Comparison of ENCODE assay signal across 18 mouse cellular contexts in genomic region chr11:96306183-96306907, GRCm38 (mm10). TPM values are rescaled to one million over a fixed set of nuclear protein-coding genes. Genes with fewer than 3 reads are reported as not detected.
DNase-seq lines count a peak whose midpoint lies in the region; ATAC-seq lines count a peak whose summit lies in the region.
"Had no signal": no experiment of that assay in that cellular context is flagged by ENCODE, and none has a peak within 500 bp of the region (broad histone marks: within the 10 kb centered on the region; RNA-seq: fewer than 3 reads in every experiment).

No protein-coding gene starts in this region.

- H3K9me3 ChIP-seq in heart, embryonic 13.5 days, result no peaks in the 10 kb centered on the region
- H3K9me3 ChIP-seq in hindbrain, embryonic 13.5 days, result no peaks in the 10 kb centered on the region
- no peaks in the 10 kb centered on the region for H3K9me3 ChIP-seq in kidney, embryonic 14.5 days (ENCODE audit: control insufficient read depth, low read length)
- H3K9me3 ChIP-seq in neural tube, embryonic 13.5 days, result no peaks in the 10 kb centered on the region
- H3K9me3 ChIP-seq: limb, embryonic 12.5 days had no signal

- H3K4me2 ChIP-seq in heart, embryonic 13.5 days, result peak overlapping the region; percentile 3
- H3K4me2 ChIP-seq in hindbrain, embryonic 13.5 days, result peak overlapping the region; percentile 83
- peak overlapping the region; percentile 95 for H3K4me2 ChIP-seq in kidney, embryonic 14.5 days (replicated peaks; ENCODE audit: low read depth, low read length)
- H3K4me2 ChIP-seq in neural tube, embryonic 13.5 days, result peak overlapping the region; percentile 96

- peak overlapping the region; percentile 15 for H3K4me3 ChIP-seq in heart, embryonic 13.5 days
- peak overlapping the region; percentile 57 for H3K4me3 ChIP-seq in hindbrain, embryonic 13.5 days
- H3K4me3 ChIP-seq in kidney, embryonic 14.5 days (ENCODE audit: low read length), result peak overlapping the region; percentile 53
- H3K4me3 ChIP-seq in neural tube, embryonic 13.5 days, result peak overlapping the region; percentile 99
- H3K4me3 ChIP-seq: limb, embryonic 12.5 days; myocyte had no signal

- no peaks in the 10 kb centered on the region for H3K36me3 ChIP-seq in heart, embryonic 13.5 days
- no peaks in the 10 kb centered on the region for H3K36me3 ChIP-seq in hindbrain, embryonic 13.5 days
- peaks cover 31% of the 10 kb centered on the region for H3K36me3 ChIP-seq in kidney, embryonic 14.5 days (ENCODE audit: control insufficient read depth, insufficient read depth, low read length)
- peaks cover 42% of the 10 kb centered on the region for H3K36me3 ChIP-seq in neural tube, embryonic 13.5 days
- H3K36me3 ChIP-seq: G1E; limb, embryonic 12.5 days had no signal

- H3K27me3 ChIP-seq in heart, embryonic 13.5 days (replicated peaks), result peaks cover 100% of the 10 kb centered on the region
- H3K27me3 ChIP-seq in hindbrain, embryonic 13.5 days, result peaks cover 99% of the 10 kb centered on the region
- H3K27me3 ChIP-seq in kidney, embryonic 14.5 days (ENCODE audit: control insufficient read depth, insufficient read depth, low read length), result no peaks in the 10 kb centered on the region
- H3K27me3 ChIP-seq in neural tube, embryonic 13.5 days, result no peaks in the 10 kb centered on the region

- ATAC-seq in heart, embryonic 13.5 days (ENCODE audit: extremely low read depth, insufficient number of reproducible peaks, low FRiP score, low TSS enrichment), result no peak
- no peak for ATAC-seq in hindbrain, embryonic 13.5 days (ENCODE audit: low FRiP score)
- peak; percentile 29; the same call in 1 of the 2 replicates for ATAC-seq in kidney, embryonic 14.5 days (ENCODE audit: low FRiP score, low TSS enrichment)
- ATAC-seq in neural tube, embryonic 13.5 days (ENCODE audit: low read depth), result no peak

- H3K27ac ChIP-seq in heart, embryonic 13.5 days (replicated peaks), result no peak overlapping the region
- peak overlapping the region; percentile 100 for H3K27ac ChIP-seq in hindbrain, embryonic 13.5 days
- H3K27ac ChIP-seq in kidney, embryonic 14.5 days (ENCODE audit: low read depth, low read length), result peak overlapping the region; percentile 100
- H3K27ac ChIP-seq in neural tube, embryonic 13.5 days (replicated peaks), result peak overlapping the region; percentile 100
- H3K27ac ChIP-seq: limb, embryonic 12.5 days had no signal

- no peak overlapping the region for H3K9ac ChIP-seq in heart, embryonic 13.5 days
- H3K9ac ChIP-seq in hindbrain, embryonic 13.5 days, result peak overlapping the region; percentile 99
- peak overlapping the region; percentile 99 for H3K9ac ChIP-seq in kidney, embryonic 14.5 days (ENCODE audit: low read depth, low read length)
- H3K9ac ChIP-seq in neural tube, embryonic 13.5 days, result peak overlapping the region; percentile 100
- H3K9ac ChIP-seq: limb, embryonic 12.5 days had no signal

- H3K4me1 ChIP-seq in heart, embryonic 13.5 days, result 0 out of 2 replicates have a peak, but pooled peaks cover 4% of the 10 kb centered on the region
- H3K4me1 ChIP-seq in hindbrain, embryonic 13.5 days (replicated peaks), result peaks cover 18% of the 10 kb centered on the region
- H3K4me1 ChIP-seq in kidney, embryonic 14.5 days (ENCODE audit: control insufficient read depth, insufficient read depth, low read length), result peaks cover 46% of the 10 kb centered on the region
- peaks cover 96% of the 10 kb centered on the region for H3K4me1 ChIP-seq in neural tube, embryonic 13.5 days (replicated peaks)

- WGBS in heart, embryonic 13.5 days, result 24% methylated on average over 7 of the region's 7 CpGs
- WGBS in hindbrain, embryonic 13.5 days, result 7% methylated on average over 7 of the region's 7 CpGs
- 7% methylated on average over 7 of the region's 7 CpGs for WGBS in kidney, embryonic 14.5 days
- 4% methylated on average over 7 of the region's 7 CpGs for WGBS in neural tube, embryonic 13.5 days

- no peak for DNase-seq in heart, postnatal 4 days
- DNase-seq in cerebellum, adult 8-10 months, result no peak
- no peak for DNase-seq in thymus, adult 18-20 months
- no peak for DNase-seq in gastrocnemius, adult 8-10 months (ENCODE audit: low spot score in 2 of 2)
- DNase-seq: cerebellum, postnatal 14 days; heart, adult 18-20 months; lung, postnatal 4 days; thymus, postnatal 36 days had no signal

RNA-seq across cellular contexts. Expression of gene Hoxb5, which starts 3.2 kb away (rescaled TPM):
- polyA plus RNA-seq in heart, embryonic 13.5 days (2015; fragmentation: Nextera tagmentation; extraction: Ambion mirVana), result 3.8 and 5.5 TPM in 2 replicates
- under 1 TPM in 1 of 2 experiments, not detected in 1; 0.32 TPM for total RNA-seq in heart, postnatal 4 days (2021)
- polyA plus RNA-seq in hindbrain, embryonic 13.5 days (2015; fragmentation: Nextera tagmentation; extraction: Ambion mirVana), result 196 and 216 TPM in 2 replicates
- 22.1 and 24.3 TPM in 2 replicates for polyA plus RNA-seq in kidney, embryonic 14.5 days (2014; fragmentation: Nextera tagmentation; extraction: Ambion mirVana)
- polyA plus RNA-seq in neural tube, embryonic 13.5 days (2015; fragmentation: Nextera tagmentation; extraction: Ambion mirVana), result 67.1 and 88.3 TPM in 2 replicates
- under 1 TPM; 0.29 to 0.49 (median 0.37) TPM for total RNA-seq in gastrocnemius, adult 8-10 months (2022)
- total RNA-seq: layer of hippocampus, adult 8-10 months had no signal
- polyA plus RNA-seq: frontal cortex, adult 2 months; myocyte had no signal

RNA-seq across cellular contexts. Expression of gene Hoxb4, which starts 11.7 kb away (rescaled TPM):
- 0.43 and 0.59 TPM in 2 replicates for polyA plus RNA-seq in heart, embryonic 13.5 days (2015; fragmentation: Nextera tagmentation; extraction: Ambion mirVana)
- 1 to 10 TPM in 1 of 2 experiments, under 1 TPM in 1; 0.74 to 1.0 TPM for total RNA-seq in heart, postnatal 4 days (2021)
- 9.5 and 11.3 TPM in 2 replicates for polyA plus RNA-seq in hindbrain, embryonic 13.5 days (2015; fragmentation: Nextera tagmentation; extraction: Ambion mirVana)
- 4.2 and 8.6 TPM in 2 replicates for polyA plus RNA-seq in kidney, embryonic 14.5 days (2014; fragmentation: Nextera tagmentation; extraction: Ambion mirVana)
- polyA plus RNA-seq in neural tube, embryonic 13.5 days (2015; fragmentation: Nextera tagmentation; extraction: Ambion mirVana), result 7.5 and 8.7 TPM in 2 replicates
- total RNA-seq in gastrocnemius, adult 8-10 months (2022), result under 1 TPM; 0.15 to 0.46 (median 0.21) TPM
- total RNA-seq: G1E had no signal
- polyA plus RNA-seq: frontal cortex, adult 2 months; myocyte had no signal

RNA-seq across cellular contexts. Expression of gene Hoxb6, which starts 14.1 kb away (rescaled TPM):
- 1.4 and 2.0 TPM in 2 replicates for polyA plus RNA-seq in heart, embryonic 13.5 days (2015; fragmentation: Nextera tagmentation; extraction: Ambion mirVana)
- total RNA-seq in heart, postnatal 4 days (2021), result not detected
- polyA plus RNA-seq in hindbrain, embryonic 13.5 days (2015; fragmentation: Nextera tagmentation; extraction: Ambion mirVana), result 81.9 and 132 TPM in 2 replicates
- 44.1 and 53.1 TPM in 2 replicates for polyA plus RNA-seq in kidney, embryonic 14.5 days (2014; fragmentation: Nextera tagmentation; extraction: Ambion mirVana)
- 171 and 174 TPM in 2 replicates for polyA plus RNA-seq in neural tube, embryonic 13.5 days (2015; fragmentation: Nextera tagmentation; extraction: Ambion mirVana)
- under 1 TPM in 3 of 4 experiments, not detected in 1; 0.29 to 0.77 (median 0.31) TPM for total RNA-seq in gastrocnemius, adult 8-10 months (2022)
- total RNA-seq: G1E; heart, adult 18-20 months; heart, postnatal 25 days; layer of hippocampus, adult 8-10 months had no signal
- polyA plus RNA-seq: frontal cortex, adult 2 months; myocyte had no signal

RNA-seq across cellular contexts. Expression of gene Hoxb3, which starts 16.8 kb away (rescaled TPM):
- polyA plus RNA-seq in heart, embryonic 13.5 days (2015; fragmentation: Nextera tagmentation; extraction: Ambion mirVana), result 0.31 and 1.1 TPM in 2 replicates
- total RNA-seq in heart, postnatal 4 days (2021), result 1 to 10 TPM; 1.4 to 1.5 TPM
- polyA plus RNA-seq in hindbrain, embryonic 13.5 days (2015; fragmentation: Nextera tagmentation; extraction: Ambion mirVana), result 11.9 and 14.5 TPM in 2 replicates
- polyA plus RNA-seq in kidney, embryonic 14.5 days (2014; fragmentation: Nextera tagmentation; extraction: Ambion mirVana), result 8.2 and 8.6 TPM in 2 replicates
- polyA plus RNA-seq in neural tube, embryonic 13.5 days (2015; fragmentation: Nextera tagmentation; extraction: Ambion mirVana), result 12.8 and 14.7 TPM in 2 replicates
- total RNA-seq in gastrocnemius, adult 8-10 months (2022), result under 1 TPM; 0.24 to 0.40 (median 0.30) TPM
- total RNA-seq: layer of hippocampus, adult 8-10 months had no signal
- polyA plus RNA-seq: frontal cortex, adult 2 months; myocyte had no signal

RNA-seq across cellular contexts. Expression of gene Hoxb7, which starts 19.9 kb away (rescaled TPM):
- 0.11 and 0.25 TPM in 2 replicates for polyA plus RNA-seq in heart, embryonic 13.5 days (2015; fragmentation: Nextera tagmentation; extraction: Ambion mirVana)
- total RNA-seq in heart, postnatal 4 days (2021), result under 1 TPM in 1 of 2 experiments, not detected in 1; 0.24 TPM
- 21.5 and 33.2 TPM in 2 replicates for polyA plus RNA-seq in hindbrain, embryonic 13.5 days (2015; fragmentation: Nextera tagmentation; extraction: Ambion mirVana)
- 58.6 and 61.9 TPM in 2 replicates for polyA plus RNA-seq in kidney, embryonic 14.5 days (2014; fragmentation: Nextera tagmentation; extraction: Ambion mirVana)
- polyA plus RNA-seq in neural tube, embryonic 13.5 days (2015; fragmentation: Nextera tagmentation; extraction: Ambion mirVana), result 124 and 125 TPM in 2 replicates
- 1 to 10 TPM in 1 of 4 experiments, under 1 TPM in 2, not detected in 1; 0.52 to 1.0 (median 0.94) TPM for total RNA-seq in gastrocnemius, adult 8-10 months (2022)
- total RNA-seq: G1E; heart, adult 18-20 months; heart, postnatal 25 days; layer of hippocampus, adult 8-10 months had no signal
- polyA plus RNA-seq: frontal cortex, adult 2 months; G1E had no signal

Comparison
In these comparisons a context has a peak if more than half of its experiments do, and no peak if none do; other contexts are left out.
1. H3K4me2 ChIP-seq: peak in every context shown above with its lines; median percentile 96 in neural tube, embryonic 13.5 days; 95 in kidney, embryonic 14.5 days; 83 in hindbrain, embryonic 13.5 days; 3 in heart, embryonic 13.5 days.
2. H3K4me3 ChIP-seq: peak in every context shown above with its lines; median percentile 99 in neural tube, embryonic 13.5 days; 57 in hindbrain, embryonic 13.5 days; 53 in kidney, embryonic 14.5 days; 15 in heart, embryonic 13.5 days.
3. RNA of gene Hoxb6, which starts 14.1 kb away (polyA plus RNA-seq): 171 to 174 TPM in neural tube, embryonic 13.5 days, 81.9 to 132 TPM in hindbrain, embryonic 13.5 days and 44.1 to 53.1 TPM in kidney, embryonic 14.5 days; 1.4 to 2.0 TPM in heart, embryonic 13.5 days; every median in the first group is over 10 times any median in the second.